Mouse (Mus musculus) cortical plate, adult 2 months (tissue): ENCODE data around the gene Nr2c1.

Experiments used
- CTCF ChIP-seq: fragments of 200-500 bp; IDR thresholded peaks from 2 replicates; pipeline ENCODE4 v1.5.1; 2011; ENCODE audit warnings: mild to moderate bottlenecking, control low read depth, low read length; ENCODE audit not compliant: insufficient read depth; ENCODE audit errors: extremely low read depth
- POLR2A ChIP-seq: fragments of 200-500 bp; IDR thresholded peaks from 2 replicates; pipeline ENCODE4 v1.6.1; 2011; ENCODE audit warnings: mild to moderate bottlenecking, low read length, control low read depth; ENCODE audit not compliant: insufficient read depth; ENCODE audit errors: extremely low read depth

- TF ChIP-seq CTCF (no peak), POLR2A (no peak)
These were observed 24.9 kb downstream of the Nr2c1 start for GRCm38 (mm10) chr10:94172706-94173105.
